Mouse (Mus musculus) lung, postnatal 14 days (tissue): ENCODE data around the gene Slc25a47.

ENCODE experiments used
- DNase-seq: peaks from one replicate; pipeline ENCODE4 v3.0.0; 2021

Gene Slc25a47

GRCm38 (mm10) chr12:108865007-108865494 lies 29.2 kb downstream of the Slc25a47 start:
- peak; percentile 58 for DNase-seq

- DNase-seq: no peak
These were observed 33.7 kb downstream of the Slc25a47 start for GRCm38 (mm10) chr12:108869575-108869974.

- no peak for DNase-seq
These were observed 37.3 kb downstream of the Slc25a47 start for GRCm38 (mm10) chr12:108873122-108873521.

- DNase-seq: no peak
These were observed 43.3 kb downstream of the Slc25a47 start for GRCm38 (mm10) chr12:108879138-108879537.

GRCm38 (mm10) chr12:108880606-108881005 lies 44.8 kb downstream of the Slc25a47 start:
- DNase-seq: no peak

- DNase-seq: no peak
These were observed 45.3 kb downstream of the Slc25a47 start for GRCm38 (mm10) chr12:108881192-108881591.

GRCm38 (mm10) chr12:108882776-108883175 lies 46.9 kb downstream of the Slc25a47 start:
- DNase-seq: no peak

- DNase-seq: no peak
These were observed 50.1 kb downstream of the Slc25a47 start for GRCm38 (mm10) chr12:108885906-108886305.

GRCm38 (mm10) chr12:108887077-108887476 lies 51.2 kb downstream of the Slc25a47 start:
- DNase-seq: no peak

GRCm38 (mm10) chr12:108888632-108889031 lies 52.8 kb downstream of the Slc25a47 start:
- no peak for DNase-seq

- peak; percentile 35 for DNase-seq
These were observed 57.3 kb downstream of the Slc25a47 start, which contains the start of gene Wdr25 for GRCm38 (mm10) chr12:108892989-108893714. Gene Wdr25 (plus strand): TSS chr12:108893631.

GRCm38 (mm10) chr12:108893715-108894431 lies 58.0 kb downstream of the Slc25a47 start, which contains the start of gene Wars:
Gene Wars (minus strand): TSS chr12:108894174.
- DNase-seq: peak; percentile 94

- DNase-seq: no peak
These were observed 58.6 kb downstream of the Slc25a47 start for GRCm38 (mm10) chr12:108894432-108894816.

GRCm38 (mm10) chr12:108896006-108896405 lies 60.2 kb downstream of the Slc25a47 start:
- peak; percentile 45 for DNase-seq

GRCm38 (mm10) chr12:108901346-108901745 lies 65.5 kb downstream of the Slc25a47 start:
- no peak for DNase-seq

- peak; percentile 59 for DNase-seq
These were observed 67.1 kb downstream of the Slc25a47 start for GRCm38 (mm10) chr12:108902940-108903339.

GRCm38 (mm10) chr12:108903600-108904275 lies 67.9 kb downstream of the Slc25a47 start:
- DNase-seq: peak; percentile 62

- DNase-seq: no peak
These were observed 68.4 kb downstream of the Slc25a47 start for GRCm38 (mm10) chr12:108904276-108904653.

GRCm38 (mm10) chr12:108905620-108906302 lies 69.9 kb downstream of the Slc25a47 start:
- no peak for DNase-seq

GRCm38 (mm10) chr12:108906398-108906797 lies 70.6 kb downstream of the Slc25a47 start:
- no peak for DNase-seq
